9 mouse cellular contexts compared by ENCODE assay signal in genomic region chr15:84446997-84447396, GRCm38 (mm10). TPM values are rescaled to one million over a fixed set of nuclear protein-coding genes. Genes with fewer than 3 reads are reported as not detected.
DNase-seq lines count a peak whose midpoint lies in the region; ATAC-seq and TF ChIP-seq lines count a peak whose summit lies in the region.
"Had no signal": no experiment of that assay in that cellular context is flagged by ENCODE, and none has a peak within 500 bp of the region (broad histone marks: within the 10 kb centered on the region; RNA-seq: fewer than 3 reads in every experiment).

Gene Shisal1, minus strand, starts transcription at chr15:84447097.

- H3K4me2 ChIP-seq in lung, postnatal 0 days (replicated peaks; ENCODE audit: low read depth, low read length): peak within 1 kb of the TSS; percentile 57
- peak within 1 kb of the TSS; percentile 98 for H3K4me2 ChIP-seq in limb, embryonic 11.5 days (ENCODE audit: low read depth, severe bottlenecking)
- peak within 1 kb of the TSS; percentile 96 for H3K4me2 ChIP-seq in stomach, embryonic 16.5 days (ENCODE audit: low read depth, low read length)

- H3K4me1 ChIP-seq in lung, postnatal 0 days (ENCODE audit: insufficient read depth, low read depth, low read length): no peaks in the 10 kb centered on the region
- H3K4me1 ChIP-seq in limb, embryonic 11.5 days (ENCODE audit: control insufficient read depth, insufficient read depth, low read length): peaks cover 15% of the 10 kb centered on the region; the same call in 1 of the 2 replicates
- peaks cover 16% of the 10 kb centered on the region for H3K4me1 ChIP-seq in stomach, embryonic 16.5 days (ENCODE audit: control insufficient read depth, insufficient read depth, low read length)

- ATAC-seq in frontal cortex, adult (ENCODE audit: low TSS enrichment): no peak
- ATAC-seq in lung, postnatal 0 days: no peak
- no peak for ATAC-seq in limb, embryonic 11.5 days (ENCODE audit: insufficient number of reproducible peaks, low FRiP score, low TSS enrichment, low read depth)
- ATAC-seq in stomach, embryonic 16.5 days (ENCODE audit: insufficient read depth, low FRiP score): no peak

- H3K9me3 ChIP-seq in lung, postnatal 0 days (ENCODE audit: low read length): no peaks in the 10 kb centered on the region
- H3K9me3 ChIP-seq in limb, embryonic 11.5 days (ENCODE audit: control insufficient read depth, low read length): no peaks in the 10 kb centered on the region
- H3K9me3 ChIP-seq in stomach, embryonic 16.5 days (replicated peaks; ENCODE audit: control insufficient read depth, low read length): no peaks in the 10 kb centered on the region

- WGBS in lung, postnatal 0 days: 21% methylated on average over 8 of the region's 9 CpGs
- WGBS in limb, embryonic 11.5 days: 12% methylated on average over 9 of the region's 9 CpGs
- WGBS in stomach, embryonic 16.5 days: 20% methylated on average over 9 of the region's 9 CpGs

- TF ChIP-seq EP300 in lung, postnatal 0 days (IDR thresholded peaks at IDR 0.05): no peak

- H3K27ac ChIP-seq in lung, postnatal 0 days (ENCODE audit: low read length): no peak within 1 kb of the TSS
- no peak within 1 kb of the TSS for H3K27ac ChIP-seq in limb, embryonic 11.5 days (replicated peaks; ENCODE audit: low read depth, low read length)
- no peak within 1 kb of the TSS for H3K27ac ChIP-seq in stomach, embryonic 16.5 days (ENCODE audit: low read length)

- DNase-seq in frontal cortex, adult 2 months (ENCODE audit: extremely low spot score in 1 of 2, low spot score in 1 of 2): no peak
- DNase-seq in lung, postnatal 0 days (ENCODE audit: low spot score): no peak
- DNase-seq in lung, postnatal 14 days: no peak
- peak; percentile 26 for DNase-seq in limb, embryonic 11.5 days (ENCODE audit: low spot score)
- no peak for DNase-seq in cerebellum, adult 9-10 months
- no peak for DNase-seq in adrenal gland, postnatal 25 days
- DNase-seq: cerebellum, adult 8-10 months had no signal

- H3K36me3 ChIP-seq in lung, postnatal 0 days (ENCODE audit: insufficient read depth, low read length): no peaks in the 10 kb centered on the region
- no peaks in the 10 kb centered on the region for H3K36me3 ChIP-seq in limb, embryonic 11.5 days (ENCODE audit: control insufficient read depth, insufficient read depth, low read length)
- no peaks in the 10 kb centered on the region for H3K36me3 ChIP-seq in stomach, embryonic 16.5 days (ENCODE audit: control insufficient read depth, insufficient read depth, low read length)

- no peak for TF ChIP-seq CTCF in lung, postnatal 0 days (IDR thresholded peaks at IDR 0.05)

- H3K27me3 ChIP-seq in lung, postnatal 0 days (replicated peaks; ENCODE audit: insufficient read depth, low read length): peaks cover 19% of the 10 kb centered on the region
- H3K27me3 ChIP-seq in limb, embryonic 11.5 days (ENCODE audit: control insufficient read depth, insufficient read depth, low read length): peaks cover 47% of the 10 kb centered on the region
- peaks cover 37% of the 10 kb centered on the region for H3K27me3 ChIP-seq in stomach, embryonic 16.5 days (ENCODE audit: control insufficient read depth, insufficient read depth, low read length)

- H3K9ac ChIP-seq in lung, postnatal 0 days (replicated peaks; ENCODE audit: low read depth): no peak within 1 kb of the TSS
- peak within 1 kb of the TSS; percentile 52 for H3K9ac ChIP-seq in limb, embryonic 11.5 days (ENCODE audit: low read length)
- peak within 1 kb of the TSS; percentile 74 for H3K9ac ChIP-seq in stomach, embryonic 16.5 days (ENCODE audit: low read length)

- peak within 1 kb of the TSS; percentile 34 for H3K4me3 ChIP-seq in lung, postnatal 0 days (ENCODE audit: low read depth, low read length)
- H3K4me3 ChIP-seq in limb, embryonic 11.5 days (ENCODE audit: low read depth, low read length): peak within 1 kb of the TSS; percentile 43
- H3K4me3 ChIP-seq in stomach, embryonic 16.5 days (replicated peaks; ENCODE audit: low read length): peak within 1 kb of the TSS; percentile 51

RNA-seq across cellular contexts. Expression of gene Shisal1, which starts in this region (rescaled TPM):
- 42.8 and 49.5 TPM in 2 replicates for polyA plus RNA-seq in frontal cortex, adult 2 months (2012; rRNA removed)
- polyA plus RNA-seq in lung, postnatal 0 days (2015; fragmentation: Nextera tagmentation; extraction: Ambion mirVana): 0.06 and 0.08 TPM in 2 replicates
- polyA plus RNA-seq in limb, embryonic 11.5 days (2014; fragmentation: Nextera tagmentation; extraction: Ambion mirVana): 0.36 and 0.50 TPM in 2 replicates
- polyA plus RNA-seq in stomach, embryonic 16.5 days (2015; fragmentation: Nextera tagmentation; extraction: Ambion mirVana): 1.8 and 2.9 TPM in 2 replicates
- total RNA-seq in adrenal gland, postnatal 25 days (2021): 0.76 and 1.4 TPM in 2 replicates

Comparison
In these comparisons a context has a peak if more than half of its experiments do, and no peak if none do; other contexts are left out.
1. RNA of gene Shisal1 (polyA plus RNA-seq): 42.8 to 49.5 TPM in frontal cortex, adult 2 months; 1.8 to 2.9 TPM in stomach, embryonic 16.5 days, 0.36 to 0.50 TPM in limb, embryonic 11.5 days and 0.06 to 0.08 TPM in lung, postnatal 0 days; every median in the first group is over 10 times any median in the second.
2. Peak in DNase-seq, H3K4me3 ChIP-seq, H3K9ac ChIP-seq and H3K4me2 ChIP-seq in limb, embryonic 11.5 days; RNA of the gene not detected or under 1 TPM.
3. Peak in every context shown above with its lines, with median percentiles within 50 percentile points of each other: H3K4me2 ChIP-seq and H3K4me3 ChIP-seq.